Mouse (Mus musculus) forebrain, embryonic 12.5 days (tissue): Measurements from ENCODE around the gene Upp2. TPM values are rescaled to one million over a fixed set of nuclear protein-coding genes. Genes with fewer than 3 reads are reported as not detected.

Source experiments
- ATAC-seq: fragments of 200-750 bp; cut with Nextera tagmentation; 2 replicates; pipeline ENCODE4 v1.8.0; 2017; ENCODE audit warnings: moderate TSS enrichment; ENCODE audit not compliant: low FRiP score
- H3K27ac ChIP-seq: fragments of 300-500 bp; sonication (generic); 2 replicates; pipeline ENCODE4 v1.5.1; 2016; ENCODE audit warnings: mild to moderate bottlenecking
- H3K27me3 ChIP-seq: fragments of 300-500 bp; sonication (generic); 2 replicates; pipeline ENCODE4 v1.6.1; 2016; ENCODE audit warnings: mild to moderate bottlenecking
- H3K36me3 ChIP-seq: fragments of 300-500 bp; sonication (generic); replicated peaks from 2 replicates; pipeline ENCODE4 v1.6.1; 2016; ENCODE audit warnings: mild to moderate bottlenecking
- H3K4me1 ChIP-seq: fragments of 300-500 bp; sonication (generic); 2 replicates; pipeline ENCODE4 v1.6.1; 2016
- H3K4me2 ChIP-seq: fragments of 300-500 bp; sonication (generic); 2 replicates; pipeline ENCODE4 v1.6.1; 2016; ENCODE audit warnings: mild to moderate bottlenecking, moderate library complexity
- H3K4me3 ChIP-seq: fragments of 300-500 bp; sonication (generic); replicated peaks from 2 replicates; pipeline ENCODE4 v1.5.1; 2016; ENCODE audit warnings: mild to moderate bottlenecking
- H3K9ac ChIP-seq: fragments of 300-500 bp; sonication (generic); 2 replicates; pipeline ENCODE4 v1.6.1; 2016; ENCODE audit warnings: mild to moderate bottlenecking
- H3K9me3 ChIP-seq: fragments of 300-500 bp; sonication (generic); 2 replicates; pipeline ENCODE4 v1.6.1; 2016
- WGBS: fragments of 180-500 bp; shearing (Covaris S2); methylation state at CpG from one replicate; pipeline ENCODE4 v1.1.7; 2016; 5-methylcytosine and 5-hydroxymethylcytosine counted together
- polyA plus RNA-seq: library from polyadenylated mRNA; unstranded; fragments of >200 nt; fragmentation: Nextera tagmentation; extraction: Ambion mirVana; gene quantifications from 2 replicates; pipeline ENCODE4 v1.2.1, GENCODE M21; 2016

The Upp2 gene
- polyA plus RNA-seq, 1 experiment from 2014 or later: 7.5 TPM

GRCm38 (mm10) chr2:58748296-58748695 is 181.2 kb downstream of the Upp2 start:
- Histone ChIP-seq H3K9ac (no peak overlapping the region), H3K36me3 (no peaks in the 10 kb centered on the region), H3K27ac (no peak overlapping the region), H3K27me3 (no peaks in the 10 kb centered on the region), H3K9me3 (no peaks in the 10 kb centered on the region), H3K4me3 (no peak overlapping the region), H3K4me1 (no peaks in the 10 kb centered on the region), H3K4me2 (no peak overlapping the region)
- WGBS: 90% methylated on average over 5 of the region's 5 CpGs
- ATAC-seq: no peak

- H3K4me2 ChIP-seq: no peak overlapping the region
- 21% methylated on average over 2 of the region's 2 CpGs for WGBS
- no peak for ATAC-seq
- H3K9me3 ChIP-seq: no peaks in the 10 kb centered on the region
- no peaks in the 10 kb centered on the region for H3K36me3 ChIP-seq
- H3K4me1 ChIP-seq: no peaks in the 10 kb centered on the region
- no peak overlapping the region for H3K4me3 ChIP-seq
- no peak overlapping the region for H3K9ac ChIP-seq
- no peak overlapping the region for H3K27ac ChIP-seq
- H3K27me3 ChIP-seq: no peaks in the 10 kb centered on the region
These were observed 185.8 kb downstream of the Upp2 start for GRCm38 (mm10) chr2:58752891-58753290.

DNA sequence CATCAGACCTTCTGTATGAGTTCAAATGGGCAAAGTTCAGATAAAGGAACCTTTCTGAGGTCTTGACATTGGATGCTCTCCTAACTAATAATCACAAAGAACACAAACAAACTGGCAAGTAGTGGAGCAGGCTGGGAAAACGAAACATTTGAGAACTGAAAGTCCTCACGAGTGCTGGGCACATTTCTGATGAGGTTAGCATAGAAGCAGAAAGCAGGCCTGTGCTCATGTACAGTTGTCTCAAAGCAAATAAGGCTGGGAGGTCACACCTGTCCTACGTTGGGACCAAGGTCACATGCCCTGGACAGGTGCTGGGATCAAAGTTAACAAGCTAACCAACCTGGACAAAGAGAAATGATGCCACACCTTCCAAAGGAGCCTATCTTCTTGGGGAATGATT is 187.6 kb downstream of the Upp2 start:
- H3K4me3 ChIP-seq: no peak overlapping the region
- ATAC-seq: no peak
- WGBS: 84% methylated on average over 3 of the region's 3 CpGs
- H3K4me2 ChIP-seq: no peak overlapping the region
- no peak overlapping the region for H3K27ac ChIP-seq
- no peaks in the 10 kb centered on the region for H3K27me3 ChIP-seq
- H3K36me3 ChIP-seq: no peaks in the 10 kb centered on the region
- no peak overlapping the region for H3K9ac ChIP-seq
- H3K4me1 ChIP-seq: no peaks in the 10 kb centered on the region
- no peaks in the 10 kb centered on the region for H3K9me3 ChIP-seq

DNA sequence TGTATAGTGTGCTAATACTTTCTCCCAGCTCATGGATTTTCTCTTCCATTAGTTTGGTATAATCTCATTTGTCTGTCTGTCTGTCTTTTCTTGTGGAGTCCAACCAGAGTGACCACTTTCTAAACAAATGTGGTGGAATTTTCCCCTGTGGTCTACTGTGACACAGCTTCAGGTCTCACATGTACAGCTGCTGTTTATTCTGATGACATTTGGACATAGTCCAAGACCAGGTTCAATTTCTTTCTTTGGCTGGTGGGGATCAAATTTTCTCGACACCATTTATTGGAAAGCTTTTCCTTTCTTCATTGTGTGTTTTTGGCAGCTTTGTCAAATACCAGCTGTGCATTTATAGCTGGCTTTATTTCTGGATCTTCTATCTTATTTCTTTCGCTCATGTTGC is 191.0 kb downstream of the Upp2 start:
- H3K27ac ChIP-seq: no peak overlapping the region
- ATAC-seq: no peak
- H3K4me3 ChIP-seq: no peak overlapping the region
- H3K4me2 ChIP-seq: no peak overlapping the region
- 71% methylated on average over 2 of the region's 2 CpGs for WGBS
- H3K9me3 ChIP-seq: no peaks in the 10 kb centered on the region
- no peaks in the 10 kb centered on the region for H3K4me1 ChIP-seq
- H3K27me3 ChIP-seq: no peaks in the 10 kb centered on the region
- H3K36me3 ChIP-seq: no peaks in the 10 kb centered on the region
- H3K9ac ChIP-seq: no peak overlapping the region

- Histone ChIP-seq H3K9me3 (no peaks in the 10 kb centered on the region), H3K27ac (no peak overlapping the region), H3K9ac (no peak overlapping the region), H3K27me3 (no peaks in the 10 kb centered on the region), H3K4me2 (no peak overlapping the region), H3K4me1 (no peaks in the 10 kb centered on the region), H3K36me3 (no peaks in the 10 kb centered on the region), H3K4me3 (no peak overlapping the region)
- WGBS: 74% methylated on average over 5 of the region's 5 CpGs
- no peak for ATAC-seq
These were observed 192.6 kb downstream of the Upp2 start for GRCm38 (mm10) chr2:58759676-58760075.

DNA sequence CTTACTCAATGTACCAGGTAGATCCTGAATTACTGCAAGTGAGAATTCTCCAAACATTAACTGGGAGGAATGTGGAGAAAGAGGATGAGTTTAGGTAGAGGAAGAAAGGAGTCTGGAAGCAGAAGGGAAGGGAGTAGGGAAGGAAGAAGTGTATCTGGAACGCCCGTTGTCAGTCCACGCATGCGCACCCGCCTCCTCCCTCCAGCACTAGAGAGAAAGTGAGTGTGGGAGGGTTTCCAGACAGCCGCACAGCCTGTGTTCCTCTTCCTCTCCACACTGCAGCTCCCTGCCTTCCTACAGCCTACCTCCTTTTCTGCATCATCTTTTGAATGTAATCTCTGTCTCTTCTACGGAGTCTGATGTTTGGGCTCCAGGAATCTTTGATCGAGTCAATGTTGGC is 198.0 kb downstream of the Upp2 start:
- no peak overlapping the region for H3K9ac ChIP-seq
- no peaks in the 10 kb centered on the region for H3K27me3 ChIP-seq
- H3K4me3 ChIP-seq: no peak overlapping the region
- no peaks in the 10 kb centered on the region for H3K9me3 ChIP-seq
- H3K4me2 ChIP-seq: no peak overlapping the region
- WGBS: 89% methylated on average over 8 of the region's 8 CpGs
- H3K27ac ChIP-seq: no peak overlapping the region
- ATAC-seq: no peak
- no peaks in the 10 kb centered on the region for H3K4me1 ChIP-seq
- H3K36me3 ChIP-seq: no peaks in the 10 kb centered on the region

GRCm38 (mm10) chr2:58773833-58774232 is 206.7 kb downstream of the Upp2 start:
- no peaks in the 10 kb centered on the region for H3K36me3 ChIP-seq
- ATAC-seq: no peak
- no peak overlapping the region for H3K4me2 ChIP-seq
- H3K4me1 ChIP-seq: no peaks in the 10 kb centered on the region
- no peak overlapping the region for H3K27ac ChIP-seq
- 76% methylated on average over 9 of the region's 9 CpGs for WGBS
- H3K4me3 ChIP-seq: no peak overlapping the region
- H3K9me3 ChIP-seq: no peaks in the 10 kb centered on the region
- no peak overlapping the region for H3K9ac ChIP-seq
- no peaks in the 10 kb centered on the region for H3K27me3 ChIP-seq

- Histone ChIP-seq H3K4me1 (no peaks in the 10 kb centered on the region), H3K9me3 (no peaks in the 10 kb centered on the region), H3K36me3 (no peaks in the 10 kb centered on the region), H3K27me3 (no peaks in the 10 kb centered on the region), H3K9ac (no peak overlapping the region), H3K27ac (no peak overlapping the region), H3K4me2 (no peak overlapping the region), H3K4me3 (no peak overlapping the region)
- ATAC-seq: no peak
- WGBS: 93% methylated on average over 3 of the region's 3 CpGs
These were observed 211.9 kb downstream of the Upp2 start for GRCm38 (mm10) chr2:58778986-58779495.

GRCm38 (mm10) chr2:58783526-58783925 is 216.4 kb downstream of the Upp2 start:
- WGBS: 56% methylated on average over 1 of the region's 1 CpGs
- Histone ChIP-seq H3K36me3 (no peaks in the 10 kb centered on the region), H3K9me3 (no peaks in the 10 kb centered on the region), H3K27ac (no peak overlapping the region), H3K27me3 (no peaks in the 10 kb centered on the region), H3K4me2 (no peak overlapping the region), H3K4me3 (no peak overlapping the region), H3K9ac (no peak overlapping the region), H3K4me1 (peaks cover 10% of the 10 kb centered on the region; the same call in 1 of the 2 replicates)
- ATAC-seq: no peak

DNA sequence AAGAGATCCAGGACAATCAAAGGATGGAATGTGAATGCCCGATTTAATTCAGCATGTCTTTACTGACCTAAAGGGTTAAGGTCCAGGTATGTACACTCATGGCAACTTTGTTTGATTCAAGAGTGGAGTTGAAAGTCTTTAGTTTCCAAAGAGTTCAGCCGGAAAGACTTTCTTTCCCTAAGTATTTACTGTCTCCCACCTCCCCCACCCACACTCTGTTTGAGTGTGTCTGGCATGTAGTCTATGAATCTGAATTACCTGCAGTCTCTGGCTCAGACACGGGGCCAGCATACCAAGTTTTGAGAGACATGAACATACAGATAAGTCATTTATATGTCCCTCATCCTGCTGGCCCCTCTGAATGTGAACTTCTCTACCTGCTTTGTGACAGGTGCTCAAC is 219.1 kb downstream of the Upp2 start:
- 85% methylated on average over 3 of the region's 3 CpGs for WGBS
- Histone ChIP-seq H3K27ac (no peak overlapping the region), H3K36me3 (no peaks in the 10 kb centered on the region), H3K27me3 (no peaks in the 10 kb centered on the region), H3K9ac (no peak overlapping the region), H3K4me1 (peaks cover 10% of the 10 kb centered on the region; the same call in 1 of the 2 replicates), H3K4me3 (no peak overlapping the region), H3K9me3 (no peaks in the 10 kb centered on the region), H3K4me2 (no peak overlapping the region)
- ATAC-seq: no peak

- WGBS: 62% methylated on average over 8 of the region's 8 CpGs
- Histone ChIP-seq H3K4me2 (no peak overlapping the region), H3K4me3 (no peak overlapping the region), H3K9me3 (no peaks in the 10 kb centered on the region), H3K36me3 (no peaks in the 10 kb centered on the region), H3K27me3 (no peaks in the 10 kb centered on the region), H3K9ac (no peak overlapping the region), H3K4me1 (peaks cover 10% of the 10 kb centered on the region; the same call in 1 of the 2 replicates), H3K27ac (no peak overlapping the region)
- no peak for ATAC-seq
These were observed 219.6 kb downstream of the Upp2 start for GRCm38 (mm10) chr2:58786681-58787080.

GRCm38 (mm10) chr2:58787360-58787759 is 220.3 kb downstream of the Upp2 start:
- Histone ChIP-seq H3K4me1 (peaks cover 10% of the 10 kb centered on the region; the same call in 1 of the 2 replicates), H3K4me3 (no peak overlapping the region), H3K27ac (no peak overlapping the region), H3K4me2 (no peak overlapping the region), H3K36me3 (no peaks in the 10 kb centered on the region), H3K9ac (no peak overlapping the region), H3K27me3 (no peaks in the 10 kb centered on the region), H3K9me3 (no peaks in the 10 kb centered on the region)
- peak; percentile 44; the same call in 1 of the 2 replicates for ATAC-seq
- WGBS: 41% methylated on average over 7 of the region's 7 CpGs

DNA sequence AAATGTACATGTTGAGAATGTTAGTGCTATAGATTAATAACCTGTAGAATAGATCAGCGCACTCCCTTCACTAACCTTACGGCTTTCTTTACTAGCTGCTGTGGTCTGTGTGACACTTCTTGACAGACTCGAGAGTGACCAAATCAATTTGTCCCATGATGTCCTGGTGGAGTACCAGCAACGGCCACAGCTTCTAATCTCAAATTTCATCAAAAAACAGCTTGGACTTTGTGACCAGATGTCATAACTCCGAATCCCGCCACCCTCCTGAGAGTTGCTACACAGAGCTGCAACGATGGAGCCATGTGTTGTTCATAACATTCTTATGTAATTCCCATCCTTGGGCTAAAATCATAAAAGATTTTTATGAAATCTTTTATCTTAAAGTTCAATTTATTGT is 222.8 kb downstream of the Upp2 start:
- no peak for ATAC-seq
- Histone ChIP-seq H3K9ac (no peak overlapping the region), H3K36me3 (no peaks in the 10 kb centered on the region), H3K27me3 (no peaks in the 10 kb centered on the region), H3K4me3 (no peak overlapping the region), H3K4me2 (no peak overlapping the region), H3K4me1 (peaks cover 10% of the 10 kb centered on the region; the same call in 1 of the 2 replicates), H3K9me3 (no peaks in the 10 kb centered on the region), H3K27ac (no peak overlapping the region)
- WGBS: 93% methylated on average over 7 of the region's 7 CpGs
